Mouse (Mus musculus) neural tube, embryonic 14.5 days (tissue): ENCODE measurements around the gene Zfp229. TPM values are rescaled to one million over a fixed set of nuclear protein-coding genes. Genes with fewer than 3 reads are reported as not detected.
"Not testable (repeated sequence)": the region's sequence is repeated elsewhere in the genome, so short reads cannot be mapped to it uniquely, and the experiment has no call there.

Experiments used
- ATAC-seq: fragments of 200-750 bp; cut with Nextera tagmentation; 2 replicates; pipeline ENCODE4 v1.8.0; 2017; ENCODE audit warnings: low read depth, mild to moderate bottlenecking, moderate TSS enrichment, moderate library complexity
- H3K27ac ChIP-seq: fragments of 300-500 bp; sonication (generic); 2 replicates; pipeline ENCODE4 v1.5.1; 2014; ENCODE audit warnings: low read depth, mild to moderate bottlenecking, control low read depth, low read length, moderate library complexity, mixed read lengths
- H3K27me3 ChIP-seq: fragments of 300-500 bp; sonication (generic); 2 replicates; pipeline ENCODE4 v1.6.1; 2014; ENCODE audit warnings: low read length; ENCODE audit not compliant: control insufficient read depth, insufficient read depth
- H3K36me3 ChIP-seq: fragments of 300-500 bp; sonication (generic); 2 replicates; pipeline ENCODE4 v1.6.1; 2014; ENCODE audit warnings: low read length, mixed read lengths; ENCODE audit not compliant: control insufficient read depth, insufficient read depth
- H3K4me1 ChIP-seq: fragments of 300-500 bp; sonication (generic); 2 replicates; pipeline ENCODE4 v1.6.1; 2014; ENCODE audit warnings: low read length; ENCODE audit not compliant: control insufficient read depth, insufficient read depth
- H3K4me2 ChIP-seq: fragments of 300-500 bp; sonication (generic); 2 replicates; pipeline ENCODE4 v1.6.1; 2014; ENCODE audit warnings: mild to moderate bottlenecking, low read depth, low read length, control low read depth
- H3K4me3 ChIP-seq: fragments of 300-500 bp; sonication (generic); 2 replicates; pipeline ENCODE4 v1.5.1; 2014; ENCODE audit warnings: low read depth, low read length, control low read depth, mixed read lengths
- H3K9ac ChIP-seq: fragments of 300-500 bp; sonication (generic); replicated peaks from 2 replicates; pipeline ENCODE4 v1.6.1; 2014; ENCODE audit warnings: low read depth, mild to moderate bottlenecking, control low read depth, low read length, mixed read lengths
- H3K9me3 ChIP-seq: fragments of 300-500 bp; sonication (generic); 2 replicates; pipeline ENCODE4 v1.6.1; 2016; ENCODE audit warnings: low read length; ENCODE audit not compliant: control insufficient read depth
- WGBS: fragments of 180-500 bp; shearing (Covaris S2); extraction: QIAGEN DNeasy Blood & Tissue Kit; methylation state at CpG from one replicate; pipeline ENCODE4 v1.1.7; 2014; 5-methylcytosine and 5-hydroxymethylcytosine counted together
- polyA plus RNA-seq: library from polyadenylated mRNA; unstranded; fragments of >200 nt; fragmentation: Nextera tagmentation; extraction: Ambion mirVana; gene quantifications from 2 replicates; pipeline ENCODE4 v1.2.1, GENCODE M21; 2014

Gene Zfp229
- 11.5 and 11.8 TPM in 2 replicates for polyA plus RNA-seq

DNA sequence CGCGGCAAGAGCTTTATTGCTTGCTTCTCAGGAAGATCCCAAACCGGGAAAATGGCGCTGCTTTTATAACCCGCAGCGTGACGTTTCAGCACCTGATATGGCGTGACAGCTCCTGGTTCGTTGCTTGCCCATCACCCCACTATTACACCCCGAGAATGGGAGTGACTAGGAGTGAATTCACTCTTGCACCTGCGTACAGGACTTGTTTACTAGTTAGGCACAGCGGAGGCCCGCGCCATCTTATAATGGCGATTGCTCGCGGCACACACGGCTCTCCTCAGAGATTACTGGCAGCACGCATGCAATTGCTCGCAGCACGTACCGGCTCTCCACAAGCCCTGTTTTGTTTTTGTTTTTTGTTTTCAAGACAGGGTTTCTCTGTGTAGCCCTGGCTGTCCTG is at the start of gene Zfp229:
Zfp229 (plus strand) TSS at position 301 of the 400 bp plus-strand sequence.
- H3K36me3 ChIP-seq, H3K4me1 ChIP-seq, H3K4me2 ChIP-seq, H3K27me3 ChIP-seq, ATAC-seq, H3K27ac ChIP-seq, H3K9ac ChIP-seq, H3K4me3 ChIP-seq, H3K9me3 ChIP-seq: not testable (repeated sequence)
- 98% methylated on average over 9 of the region's 22 CpGs for WGBS

DNA sequence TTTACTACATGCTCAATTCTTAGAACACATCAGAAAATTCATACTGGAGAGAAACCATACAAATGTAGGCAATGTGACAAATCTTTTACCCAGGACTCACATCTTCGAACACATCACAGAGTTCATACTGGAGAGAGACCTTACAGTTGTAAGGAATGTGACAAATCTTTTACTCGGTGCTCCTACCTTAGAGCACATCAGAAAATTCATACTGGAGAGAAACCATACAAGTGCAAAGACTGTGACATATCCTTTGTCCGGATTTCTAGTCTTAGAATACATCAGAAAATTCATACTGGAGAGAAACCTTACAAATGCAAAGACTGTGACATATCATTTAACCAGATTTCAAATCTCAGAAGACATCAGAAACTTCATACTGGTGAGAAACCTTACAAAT is 39.0 kb upstream of the Zfp229 start, which contains the start of gene Gm10226:
Gm10226 (plus strand) TSS at position 301 of the 400 bp plus-strand sequence.
- Histone ChIP-seq H3K27me3 (no peaks in the 10 kb centered on the region), H3K4me3 (no peak within 1 kb of the TSS), H3K4me1 (no peaks in the 10 kb centered on the region), H3K9me3 (no peaks in the 10 kb centered on the region), H3K9ac (no peak within 1 kb of the TSS), H3K36me3 (peaks cover 19% of the 10 kb centered on the region; the same call in 1 of the 2 replicates), H3K27ac (no peak within 1 kb of the TSS), H3K4me2 (no peak within 1 kb of the TSS)
- no peak for ATAC-seq
- 94% methylated on average over 3 of the region's 3 CpGs for WGBS

DNA sequence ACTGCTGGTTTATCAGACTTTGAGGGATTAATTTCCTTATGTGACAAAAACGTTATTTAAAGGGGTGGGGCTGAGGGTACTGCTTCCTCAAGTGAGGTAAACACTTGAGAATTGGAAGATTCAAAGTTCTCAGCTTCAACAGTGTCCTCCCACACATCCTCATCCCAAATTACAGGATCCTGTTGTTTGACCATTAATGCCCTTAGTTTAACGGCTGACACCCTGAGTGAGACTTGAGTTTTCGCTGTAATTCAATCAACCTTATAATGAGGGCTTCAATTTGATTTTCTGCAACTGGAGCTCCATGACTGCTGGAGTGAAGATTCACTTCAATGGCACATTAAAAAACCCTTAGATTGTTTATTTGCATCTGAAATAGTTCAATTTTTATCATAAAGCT is 37.3 kb upstream of the Zfp229 start:
- Histone ChIP-seq H3K4me3 (no peak overlapping the region), H3K9me3 (no peaks in the 10 kb centered on the region), H3K4me2 (no peak overlapping the region), H3K27me3 (no peaks in the 10 kb centered on the region), H3K27ac (no peak overlapping the region), H3K9ac (no peak overlapping the region), H3K4me1 (no peaks in the 10 kb centered on the region), H3K36me3 (peaks cover 19% of the 10 kb centered on the region; the same call in 1 of the 2 replicates)
- WGBS = 78% methylated on average over 3 of the region's 3 CpGs
- no peak for ATAC-seq

DNA sequence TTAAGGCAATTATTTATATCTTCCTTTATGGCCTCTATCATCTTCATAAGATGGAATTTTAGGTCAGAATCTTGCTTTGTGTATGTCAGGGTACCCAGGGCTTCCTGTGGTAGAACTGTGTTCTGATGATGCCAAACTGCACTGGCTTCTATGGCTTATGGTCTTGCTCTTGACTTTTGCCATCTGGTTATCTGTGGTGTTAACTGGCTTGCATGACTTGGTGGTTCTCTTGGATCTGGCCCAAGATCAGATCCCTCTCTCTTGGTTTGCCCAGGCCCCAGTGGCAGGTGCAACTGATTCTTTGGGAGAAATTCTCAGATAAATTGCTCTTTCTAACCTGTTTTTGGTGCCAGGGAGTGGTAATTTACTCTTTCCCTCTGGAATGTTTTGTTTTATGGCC is 34.5 kb upstream of the Zfp229 start:
- H3K27ac ChIP-seq = no peak overlapping the region
- H3K4me2 ChIP-seq = no peak overlapping the region
- H3K9me3 ChIP-seq = no peaks in the 10 kb centered on the region
- H3K36me3 ChIP-seq = peaks cover 7% of the 10 kb centered on the region; the same call in 1 of the 2 replicates
- ATAC-seq = no peak
- no peak overlapping the region for H3K4me3 ChIP-seq
- no peak overlapping the region for H3K9ac ChIP-seq
- H3K27me3 ChIP-seq = no peaks in the 10 kb centered on the region
- no peaks in the 10 kb centered on the region for H3K4me1 ChIP-seq

DNA sequence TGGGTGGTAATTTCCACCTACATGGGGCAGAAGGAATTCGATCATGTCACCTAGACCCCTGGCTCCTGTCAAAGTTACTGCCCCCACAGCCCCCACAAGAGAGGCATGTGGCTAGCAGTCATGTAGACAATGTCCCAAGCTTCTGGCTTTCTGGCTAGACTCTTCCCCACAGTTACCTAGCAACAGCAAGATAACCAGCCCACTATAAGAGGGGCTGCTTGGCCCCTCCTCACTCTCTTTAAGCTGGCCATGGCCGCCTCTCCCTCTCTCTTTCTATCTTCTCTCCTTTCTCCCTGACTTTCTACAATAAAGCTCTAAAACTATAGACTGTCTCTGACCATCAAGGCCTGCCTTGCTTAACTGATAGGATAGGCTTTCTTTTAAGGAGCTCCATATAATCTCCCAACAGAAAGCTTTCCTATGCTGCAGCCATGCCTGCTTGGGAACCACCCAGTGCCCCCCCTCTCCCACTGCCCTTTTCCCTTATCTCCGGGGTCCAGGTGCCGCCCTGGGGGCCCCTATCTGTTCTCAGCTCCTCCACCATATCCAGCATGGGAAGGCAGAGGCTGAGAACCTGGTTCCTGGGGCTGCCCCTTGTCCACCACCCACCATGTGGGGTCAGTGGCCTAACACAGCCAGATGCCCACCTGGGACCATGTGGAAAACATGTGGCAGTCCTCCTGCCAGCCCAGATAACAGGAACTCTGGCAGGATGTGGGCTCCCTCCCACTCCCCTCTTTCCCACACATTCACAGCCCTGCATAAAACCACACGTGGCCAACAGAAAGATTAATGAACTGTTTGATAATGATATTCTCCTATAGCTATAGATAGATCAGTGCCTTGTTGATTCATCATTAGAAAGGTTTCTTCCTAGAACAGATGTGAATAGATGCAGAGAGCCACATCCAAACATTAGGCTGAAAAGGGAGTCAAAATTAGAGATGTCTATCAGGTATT is 28.0 kb upstream of the Zfp229 start:
- no peaks in the 10 kb centered on the region for H3K4me1 ChIP-seq
- WGBS = 46% methylated on average over 5 of the region's 5 CpGs
- H3K9ac ChIP-seq = no peak overlapping the region
- no peak overlapping the region for H3K4me3 ChIP-seq
- no peaks in the 10 kb centered on the region for H3K27me3 ChIP-seq
- H3K9me3 ChIP-seq = no peaks in the 10 kb centered on the region
- no peak overlapping the region for H3K4me2 ChIP-seq
- no peaks in the 10 kb centered on the region for H3K36me3 ChIP-seq
- ATAC-seq = no peak
- H3K27ac ChIP-seq = no peak overlapping the region

DNA sequence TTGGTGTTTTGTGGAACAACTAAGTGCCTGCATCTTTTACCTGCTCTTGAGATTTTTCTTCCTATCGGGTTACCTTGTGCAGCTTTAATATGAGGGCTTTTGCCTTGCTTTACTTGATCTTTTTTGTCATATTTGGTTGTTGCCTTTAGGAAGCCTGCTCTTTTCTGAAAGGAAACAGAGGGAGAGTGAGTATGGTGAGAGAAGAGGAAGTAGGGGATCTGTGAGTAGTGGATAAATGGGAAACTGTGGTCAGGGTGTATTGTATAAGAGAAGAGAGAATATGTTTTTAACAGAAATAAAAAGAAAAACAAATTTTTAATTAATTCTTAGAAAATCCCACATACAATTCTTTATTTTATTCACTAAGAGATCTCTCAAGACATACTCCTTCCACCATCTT is 27.2 kb upstream of the Zfp229 start:
- H3K9me3 ChIP-seq = no peaks in the 10 kb centered on the region
- no peak overlapping the region for H3K9ac ChIP-seq
- H3K27ac ChIP-seq = no peak overlapping the region
- 77% methylated on average over 1 of the region's 1 CpGs for WGBS
- no peak for ATAC-seq
- H3K4me3 ChIP-seq = no peak overlapping the region
- no peaks in the 10 kb centered on the region for H3K27me3 ChIP-seq
- H3K4me2 ChIP-seq = no peak overlapping the region
- peaks cover 2% of the 10 kb centered on the region; the same call in 1 of the 2 replicates for H3K4me1 ChIP-seq
- H3K36me3 ChIP-seq = no peaks in the 10 kb centered on the region

DNA sequence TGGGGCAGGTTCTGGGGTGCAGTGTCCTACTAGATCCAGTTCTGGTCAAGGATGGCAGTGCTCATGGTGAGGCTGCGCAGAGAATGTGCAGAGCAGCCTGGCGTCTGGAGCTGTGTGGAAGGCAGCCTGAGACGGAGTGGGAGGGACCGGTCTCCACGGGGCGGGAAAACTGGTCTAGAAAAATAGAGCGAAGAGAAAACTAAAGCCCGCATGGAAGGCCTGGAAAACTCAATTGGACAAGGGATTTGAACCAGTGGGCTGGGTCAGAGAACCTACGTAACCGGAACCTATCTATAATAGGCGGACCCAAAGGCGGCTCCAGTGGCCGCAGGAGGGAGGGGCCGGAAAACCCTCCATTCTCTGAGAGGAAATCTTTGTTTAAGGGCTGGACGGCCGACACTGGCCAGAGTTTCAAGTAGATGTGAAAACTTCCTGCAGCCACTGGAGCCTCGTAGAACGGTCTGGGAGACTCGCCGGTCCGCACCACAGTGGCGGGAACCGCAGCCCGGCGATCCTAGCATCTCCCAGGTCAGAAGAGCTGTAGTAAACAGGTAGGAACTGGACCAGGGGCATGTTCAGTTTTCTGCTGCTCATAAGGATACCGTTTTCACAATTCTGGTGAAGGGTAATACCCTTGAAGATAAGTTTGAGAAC is 23.1 kb upstream of the Zfp229 start, which contains the start of gene Zfp760:
Zfp760 (plus strand) TSS at position 399 of the 654 bp plus-strand sequence.
- Histone ChIP-seq H3K27me3 (no peaks in the 10 kb centered on the region), H3K27ac (peak within 1 kb of the TSS; percentile 80), H3K9ac (peak within 1 kb of the TSS; percentile 56), H3K9me3 (no peaks in the 10 kb centered on the region), H3K4me1 (peaks cover 5% of the 10 kb centered on the region; the same call in 1 of the 2 replicates), H3K4me2 (peak within 1 kb of the TSS; percentile 57), H3K4me3 (peak within 1 kb of the TSS; percentile 65), H3K36me3 (no peaks in the 10 kb centered on the region)
- WGBS = 7% methylated on average over 26 of the region's 26 CpGs
- peak; percentile 98 for ATAC-seq

DNA sequence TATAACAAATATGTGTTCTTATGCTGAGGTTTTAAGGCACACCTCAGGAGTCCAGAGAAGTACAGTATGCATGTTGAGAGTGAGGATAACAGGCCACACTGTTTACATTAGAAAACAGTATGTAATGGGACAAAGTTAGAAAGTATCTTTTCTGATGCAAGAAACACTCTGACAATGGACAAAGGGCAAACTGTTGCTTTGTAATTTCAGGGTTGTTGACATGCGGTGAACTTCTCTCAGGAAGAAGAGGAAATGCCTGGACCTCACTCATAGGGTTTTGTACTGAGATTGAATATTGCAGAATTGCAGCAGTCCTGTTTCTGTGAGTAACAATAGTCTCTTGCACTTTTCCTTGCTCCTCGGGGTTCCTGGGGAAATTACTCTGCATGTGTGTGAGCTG is 22.2 kb upstream of the Zfp229 start:
- peaks cover 5% of the 10 kb centered on the region; the same call in 1 of the 2 replicates for H3K4me1 ChIP-seq
- no peak overlapping the region for H3K27ac ChIP-seq
- no peak for ATAC-seq
- 35% methylated on average over 2 of the region's 2 CpGs for WGBS
- H3K9me3 ChIP-seq = no peaks in the 10 kb centered on the region
- H3K27me3 ChIP-seq = no peaks in the 10 kb centered on the region
- peak overlapping the region; percentile 65 for H3K4me3 ChIP-seq
- no peak overlapping the region for H3K9ac ChIP-seq
- H3K36me3 ChIP-seq = no peaks in the 10 kb centered on the region
- peak overlapping the region; percentile 57 for H3K4me2 ChIP-seq

DNA sequence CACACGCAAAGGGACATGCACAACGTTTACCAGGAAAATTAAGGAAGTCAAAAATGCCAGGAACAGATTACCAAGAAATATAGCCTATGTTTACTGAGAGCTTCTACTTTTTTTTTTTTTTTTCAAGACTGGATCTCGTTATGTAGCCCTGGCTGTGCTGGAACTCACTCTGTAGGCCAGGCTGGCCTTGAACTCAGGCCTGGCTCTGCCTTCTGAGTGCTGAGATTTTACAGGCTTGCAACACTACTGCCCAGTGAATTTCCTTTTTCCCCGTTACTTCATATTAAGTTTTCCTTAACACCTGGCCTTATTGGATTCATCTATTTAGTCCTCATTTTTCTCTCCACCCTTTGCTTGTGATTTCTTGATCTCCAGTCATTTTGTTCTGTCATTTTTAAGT is 2.5 kb downstream of the Zfp229 start:
- peak overlapping the region; percentile 53 for H3K4me2 ChIP-seq
- peaks cover 10% of the 10 kb centered on the region for H3K36me3 ChIP-seq
- H3K4me1 ChIP-seq = peaks cover 8% of the 10 kb centered on the region
- H3K27me3 ChIP-seq = no peaks in the 10 kb centered on the region
- no peak overlapping the region; the same call in 1 of the 2 replicates for H3K9ac ChIP-seq
- H3K27ac ChIP-seq = peak overlapping the region; percentile 79; the same call in 1 of the 2 replicates
- no peak for ATAC-seq
- no peaks in the 10 kb centered on the region for H3K9me3 ChIP-seq
- H3K4me3 ChIP-seq = peak overlapping the region; percentile 74
- WGBS = 93% methylated on average over 4 of the region's 4 CpGs
